Comparison of ENCODE assay signal across 8 mouse cellular contexts in the genomic region with DNA sequence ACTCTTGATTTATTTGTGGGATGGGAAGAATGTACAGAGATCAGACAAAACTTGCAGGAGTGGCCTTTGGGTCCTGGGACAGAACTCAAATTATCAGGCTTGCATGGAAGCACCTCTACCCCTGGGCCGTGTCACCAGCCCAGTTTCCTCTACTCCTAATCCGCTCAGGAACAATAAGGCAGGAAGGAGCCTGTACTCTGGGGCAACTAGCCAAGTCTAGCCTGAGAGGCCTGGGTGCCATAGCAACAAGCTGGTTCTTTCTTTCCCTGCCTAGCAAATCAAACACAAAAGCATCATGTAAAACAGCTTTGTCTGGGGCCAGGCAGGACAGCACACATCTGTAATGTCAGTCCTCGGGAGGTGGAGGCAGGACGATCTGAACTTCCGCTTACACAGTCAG. TPM values are rescaled to one million over a fixed set of nuclear protein-coding genes. Genes with fewer than 3 reads are reported as not detected.
DNase-seq lines count a peak whose midpoint lies in the region; ATAC-seq and TF ChIP-seq lines count a peak whose summit lies in the region.

No protein-coding gene starts in this region.

- no peak overlapping the region for H3K27ac ChIP-seq in heart, embryonic 12.5 days (ENCODE audit: poor library complexity, severe bottlenecking)
- H3K27ac ChIP-seq in lung, postnatal 0 days (ENCODE audit: low read length): no peak overlapping the region
- H3K27ac ChIP-seq in stomach, postnatal 0 days (replicated peaks): no peak overlapping the region

- no peak for TF ChIP-seq CTCF in lung, postnatal 0 days (IDR thresholded peaks at IDR 0.05)
- no peak for TF ChIP-seq CTCF in stomach, postnatal 0 days (IDR thresholded peaks at IDR 0.05; ENCODE audit: low read depth)

- ATAC-seq in heart, embryonic 12.5 days (ENCODE audit: insufficient number of reproducible peaks, low FRiP score): peak; percentile 75; the same call in 1 of the 2 replicates
- peak; percentile 85 for ATAC-seq in lung, postnatal 0 days
- ATAC-seq in stomach, postnatal 0 days (ENCODE audit: low FRiP score, low TSS enrichment): peak; percentile 56
- ATAC-seq in monocyte, adult 5-6 weeks (replicated peaks; ENCODE audit: insufficient number of reproducible peaks, low FRiP score, low TSS enrichment, poor library complexity, severe bottlenecking): no peak

- H3K4me1 ChIP-seq in heart, embryonic 12.5 days (replicated peaks): no peaks in the 10 kb centered on the region
- no peaks in the 10 kb centered on the region for H3K4me1 ChIP-seq in lung, postnatal 0 days (ENCODE audit: insufficient read depth, low read depth, low read length)
- no peaks in the 10 kb centered on the region for H3K4me1 ChIP-seq in stomach, postnatal 0 days (replicated peaks; ENCODE audit: control insufficient read depth, insufficient read depth)

- TF ChIP-seq EP300 in lung, postnatal 0 days (IDR thresholded peaks at IDR 0.05): no peak
- no peak for TF ChIP-seq EP300 in stomach, postnatal 0 days (optimal IDR thresholded peaks at IDR 0.05)

- 75% methylated on average over 5 of the region's 5 CpGs for WGBS in heart, embryonic 12.5 days
- 54% methylated on average over 5 of the region's 5 CpGs for WGBS in lung, postnatal 0 days
- WGBS in stomach, postnatal 0 days: 50% methylated on average over 5 of the region's 5 CpGs

- no peaks in the 10 kb centered on the region for H3K27me3 ChIP-seq in heart, embryonic 12.5 days (replicated peaks)
- no peaks in the 10 kb centered on the region for H3K27me3 ChIP-seq in lung, postnatal 0 days (replicated peaks; ENCODE audit: insufficient read depth, low read length)
- H3K27me3 ChIP-seq in stomach, postnatal 0 days (ENCODE audit: control insufficient read depth, insufficient read depth, low read length): no peaks in the 10 kb centered on the region

- peaks cover 22% of the 10 kb centered on the region for H3K36me3 ChIP-seq in heart, embryonic 12.5 days
- no peaks in the 10 kb centered on the region for H3K36me3 ChIP-seq in lung, postnatal 0 days (ENCODE audit: insufficient read depth, low read length)
- H3K36me3 ChIP-seq in stomach, postnatal 0 days (ENCODE audit: control insufficient read depth, insufficient read depth, low read length): no peaks in the 10 kb centered on the region

- H3K4me3 ChIP-seq in heart, embryonic 12.5 days: no peak overlapping the region
- H3K4me3 ChIP-seq in lung, postnatal 0 days (ENCODE audit: low read depth, low read length): no peak overlapping the region
- H3K4me3 ChIP-seq in stomach, postnatal 0 days (ENCODE audit: low read depth, low read length): no peak overlapping the region

- H3K9me3 ChIP-seq in heart, embryonic 12.5 days (replicated peaks): no peaks in the 10 kb centered on the region
- no peaks in the 10 kb centered on the region for H3K9me3 ChIP-seq in lung, postnatal 0 days (ENCODE audit: low read length)
- no peaks in the 10 kb centered on the region for H3K9me3 ChIP-seq in stomach, postnatal 0 days (ENCODE audit: control insufficient read depth, low read length)

- no peak overlapping the region for H3K9ac ChIP-seq in heart, embryonic 12.5 days
- H3K9ac ChIP-seq in lung, postnatal 0 days (replicated peaks; ENCODE audit: low read depth): no peak overlapping the region
- H3K9ac ChIP-seq in stomach, postnatal 0 days (ENCODE audit: low read length): no peak overlapping the region

- H3K4me2 ChIP-seq in heart, embryonic 12.5 days: no peak overlapping the region
- H3K4me2 ChIP-seq in lung, postnatal 0 days (replicated peaks; ENCODE audit: low read depth, low read length): no peak overlapping the region
- no peak overlapping the region for H3K4me2 ChIP-seq in stomach, postnatal 0 days (replicated peaks; ENCODE audit: low read depth)

- peak; percentile 39 for DNase-seq in 416B (ENCODE audit: low read depth)
- DNase-seq in adrenal gland, adult 8-10 months: peak; percentile 29
- DNase-seq in kidney, postnatal 10 days: peak; percentile 74
- DNase-seq in lung, postnatal 0 days (ENCODE audit: low spot score): peak; percentile 79
- DNase-seq in stomach, postnatal 0 days (ENCODE audit: low spot score): peak; percentile 62
- no peak for DNase-seq in thymus, postnatal 10 days (ENCODE audit: low spot score in 2 of 2)

RNA-seq across cellular contexts. Expression of gene Myo6, which starts 9.6 kb away (rescaled TPM):
- 10 to 100 TPM; 27.8 to 51.3 (median 42.8) TPM for total RNA-seq in adrenal gland, adult 8-10 months (2022)
- polyA plus RNA-seq in heart, embryonic 12.5 days (2016; fragmentation: Nextera tagmentation; extraction: Ambion mirVana): 14.6 and 14.8 TPM in 2 replicates
- polyA plus RNA-seq in lung, postnatal 0 days (2015; fragmentation: Nextera tagmentation; extraction: Ambion mirVana): 23.1 and 29.1 TPM in 2 replicates
- 27.2 and 31.8 TPM in 2 replicates for polyA plus RNA-seq in stomach, postnatal 0 days (2015; fragmentation: Nextera tagmentation; extraction: Ambion mirVana)
- total RNA-seq in monocyte, adult 5-6 weeks (2017): 19.1 to 66.2 TPM (median 33.2 TPM) in 3 replicates

Comparison
In these comparisons a context has a peak if more than half of its experiments do, and no peak if none do; other contexts are left out.
1. DNase-seq: peak in 416B (single experiment), adrenal gland, adult 8-10 months (single experiment), kidney, postnatal 10 days (single experiment), lung, postnatal 0 days (single experiment) and stomach, postnatal 0 days (single experiment); none in thymus, postnatal 10 days (0 of 2).